Mouse (Mus musculus): ENCODE results near the gene Rab12.

GRCm38 (mm10) chr17:66450526-66451070 is 68.9 kb downstream of the Rab12 start:
- TF ChIP-seq HCFC1 (IDR thresholded peaks at IDR 0.05; ENCODE audit: borderline replicate concordance, insufficient read depth, low read length), result no peak
- no peak for TF ChIP-seq ZC3H11A (IDR thresholded peaks at IDR 0.05; ENCODE audit: borderline replicate concordance, low read depth, low read length)
- TF ChIP-seq CHD2 (IDR thresholded peaks at IDR 0.05; ENCODE audit: low read depth, low read length), result no peak
- no peak for TF ChIP-seq MAFK (IDR thresholded peaks at IDR 0.05; ENCODE audit: insufficient read depth, low read depth, low read length)
- TF ChIP-seq ZNF384 (IDR thresholded peaks at IDR 0.05; ENCODE audit: low read depth, low read length), result no peak
